Mouse (Mus musculus) liver, embryonic 14.5 days (tissue): ENCODE results near the gene Plekhg4. TPM values are rescaled to one million over a fixed set of nuclear protein-coding genes. Genes with fewer than 3 reads are reported as not detected.
A peak's percentile ranks its signal among the peaks of the same experiment; 100 is the strongest.

Experiments
- ATAC-seq: fragments of 200-750 bp; cut with Nextera tagmentation; 2 replicates; pipeline ENCODE4 v1.8.0; 2017; ENCODE audit warnings: moderate number of reproducible peaks, mild to moderate bottlenecking, moderate library complexity; ENCODE audit not compliant: insufficient read depth
- DNase-seq, 3 experiments: peaks; one replicate each; pipeline ENCODE4 v3.0.0-alpha.2; 2012 to 2013; ENCODE audit warnings: low read depth in 3 of 3, low spot score in 3 of 3
- H3K27ac ChIP-seq: fragments of 300-500 bp; sonication (generic); 2 replicates; pipeline ENCODE4 v1.5.1; 2014; ENCODE audit warnings: moderate library complexity, mild to moderate bottlenecking, control low read depth, inconsistent platforms
- H3K27me3 ChIP-seq: fragments of 300-500 bp; sonication (generic); 2 replicates; pipeline ENCODE4 v1.6.1; 2014; ENCODE audit warnings: mild to moderate bottlenecking, low read length, moderate library complexity; ENCODE audit not compliant: control insufficient read depth, insufficient read depth
- H3K36me3 ChIP-seq: fragments of 300-500 bp; sonication (generic); replicated peaks from 2 replicates; pipeline ENCODE4 v1.6.1; 2014; ENCODE audit warnings: low read depth; ENCODE audit not compliant: control insufficient read depth, insufficient read depth
- H3K4me1 ChIP-seq, 2 experiments: fragments of 200-500 bp in 1 of 2; fragments of 300-500 bp in 1 of 2; sonication (generic) in 1 of 2; replicated peaks; 2 replicates each; pipeline ENCODE4 v1.6.1; 2012 to 2014; ENCODE audit warnings: antibody characterized with exemption in 1 of 2, inconsistent platforms in 1 of 2, low read length in 1 of 2; ENCODE audit not compliant: control insufficient read depth in 2 of 2, insufficient read depth in 2 of 2
- H3K4me2 ChIP-seq: fragments of 300-500 bp; sonication (generic); 2 replicates; pipeline ENCODE4 v1.6.1; 2014; ENCODE audit warnings: low read depth, mild to moderate bottlenecking, control low read depth, moderate library complexity
- H3K4me3 ChIP-seq, 2 experiments: fragments of 200-500 bp in 1 of 2; fragments of 300-500 bp in 1 of 2; sonication (generic) in 1 of 2; 2 replicates each; pipeline ENCODE4 v1.5.1; 2012 to 2014; ENCODE audit warnings: low read depth in 2 of 2, low read length in 2 of 2, mild to moderate bottlenecking in 2 of 2, control low read depth in 1 of 2, inconsistent platforms in 1 of 2, moderate library complexity in 1 of 2; ENCODE audit not compliant: insufficient read depth in 1 of 2
- H3K9ac ChIP-seq: fragments of 300-500 bp; sonication (generic); replicated peaks from 2 replicates; pipeline ENCODE4 v1.6.1; 2014; ENCODE audit warnings: mild to moderate bottlenecking, control low read depth, moderate library complexity
- H3K9me3 ChIP-seq: fragments of 300-500 bp; sonication (generic); 2 replicates; pipeline ENCODE4 v1.6.1; 2016; ENCODE audit warnings: low read length, mixed read lengths; ENCODE audit not compliant: control insufficient read depth
- CTCF ChIP-seq: IDR thresholded peaks from 2 replicates; pipeline ENCODE4 v1.5.1; 2016; ENCODE audit warnings: antibody characterized with exemption, low read depth, control low read depth
- EP300 ChIP-seq: IDR thresholded peaks from 2 replicates; pipeline ENCODE4 v1.6.1; 2016; ENCODE audit warnings: antibody characterized with exemption, low read depth
- WGBS: fragments of 180-500 bp; shearing (Covaris S2); extraction: QIAGEN DNeasy Blood & Tissue Kit; methylation state at CpG from one replicate; pipeline ENCODE4 v1.1.7; 2014; ENCODE audit not compliant: insufficient replicate concordance; 5-methylcytosine and 5-hydroxymethylcytosine counted together
- polyA plus RNA-seq, 2 experiments: library from polyadenylated mRNA; depleted of rRNA in 1 of 2; stranded (reverse) in 1 of 2; unstranded in 1 of 2; fragments of >200 nt; fragmentation: Nextera tagmentation in 1 of 2; extraction: Ambion mirVana in 1 of 2; gene quantifications; 2 replicates each; pipeline versions ENCODE4 v1.2.1 to v1.2.3; 2012 to 2014

Plekhg4 gene
- polyA plus RNA-seq, 2 experiments: 0.06 to 0.08 TPM

GRCm38 (mm10) chr8:105413391-105413790 lies 40.3 kb downstream of the Plekhg4 start, which contains the start of the genes Kctd19 and Lrrc36:
Kctd19 (minus strand) TSS chr8:105413502.
Lrrc36 (plus strand) TSS chr8:105413571.
- Histone ChIP-seq H3K27ac (no peak within 1 kb of the TSS), H3K9ac (no peak within 1 kb of the TSS), H3K27me3 (peaks cover 21% of the 10 kb centered on the region), H3K36me3 (no peaks in the 10 kb centered on the region), H3K4me2 (peak within 1 kb of the TSS; percentile 54), H3K4me1 (peaks cover 0 to 3% of the 10 kb centered on the region in 2 experiments; a peak in 1 of 4 replicates), H3K9me3 (no peaks in the 10 kb centered on the region), H3K4me3 (peak within 1 kb of the TSS; percentile 5 to 25; a peak in 2 of 4 replicates)
- DNase-seq (peak; percentile 20 to 41 (median 22)), ATAC-seq (peak; percentile 75)
- 2% methylated on average over 34 of the region's 34 CpGs for WGBS
- TF ChIP-seq CTCF (peak; percentile 58), EP300 (no peak)

- Histone ChIP-seq H3K27ac (no peak overlapping the region), H3K9ac (no peak overlapping the region), H3K4me1 (no peaks in the 10 kb centered on the region), H3K27me3 (peaks cover 7% of the 10 kb centered on the region), H3K4me2 (no peak overlapping the region), H3K4me3 (no peak overlapping the region), H3K9me3 (no peaks in the 10 kb centered on the region), H3K36me3 (no peaks in the 10 kb centered on the region)
- ATAC-seq (no peak), DNase-seq (no peak)
- WGBS: 63% methylated on average over 2 of the region's 2 CpGs
- no peak for TF ChIP-seq EP300
- TF ChIP-seq CTCF: peak; percentile 12; the same call in 1 of the 2 replicates
Observed at GRCm38 (mm10) chr8:105418992-105419391, 45.9 kb downstream of the Plekhg4 start.

DNA sequence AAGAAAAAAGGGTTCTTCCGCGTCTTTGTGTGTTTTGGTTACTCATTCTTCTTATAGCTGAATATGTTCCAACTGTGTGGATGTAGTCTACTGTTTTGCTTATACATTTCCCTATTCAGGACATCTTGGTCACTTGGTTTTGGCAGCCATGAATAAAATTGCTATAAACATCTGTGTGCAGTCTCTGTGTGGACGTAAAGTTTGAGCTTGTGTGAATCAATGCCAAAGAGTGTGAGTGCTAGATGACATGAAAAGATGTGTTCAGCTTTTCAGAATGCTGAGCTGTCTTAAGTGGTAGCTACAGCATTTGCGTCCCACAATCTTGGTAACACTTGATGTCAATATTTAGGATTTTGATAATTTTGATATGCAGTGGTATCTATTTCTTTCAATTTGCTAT lies 46.7 kb downstream of the Plekhg4 start:
- TF ChIP-seq CTCF (no peak), EP300 (no peak)
- Histone ChIP-seq H3K27me3 (no peaks in the 10 kb centered on the region; the same call in 1 of the 2 replicates), H3K9ac (no peak overlapping the region), H3K4me2 (no peak overlapping the region), H3K4me3 (no peak overlapping the region), H3K36me3 (no peaks in the 10 kb centered on the region), H3K9me3 (no peaks in the 10 kb centered on the region), H3K4me1 (no peaks in the 10 kb centered on the region), H3K27ac (no peak overlapping the region)
- ATAC-seq (no peak), DNase-seq (no peak)
- WGBS: 74% methylated on average over 4 of the region's 4 CpGs

- ATAC-seq: no peak
- Histone ChIP-seq H3K4me2 (no peak overlapping the region), H3K4me1 (no peaks in the 10 kb centered on the region), H3K4me3 (no peak overlapping the region), H3K36me3 (no peaks in the 10 kb centered on the region), H3K9ac (no peak overlapping the region), H3K27me3 (no peaks in the 10 kb centered on the region; the same call in 1 of the 2 replicates), H3K27ac (no peak overlapping the region), H3K9me3 (no peaks in the 10 kb centered on the region)
- no peak for TF ChIP-seq EP300
- no peak for TF ChIP-seq CTCF
- WGBS: 41% methylated on average over 1 of the region's 1 CpGs
- no peak for DNase-seq
Observed at GRCm38 (mm10) chr8:105422006-105422405, 48.9 kb downstream of the Plekhg4 start.

DNA sequence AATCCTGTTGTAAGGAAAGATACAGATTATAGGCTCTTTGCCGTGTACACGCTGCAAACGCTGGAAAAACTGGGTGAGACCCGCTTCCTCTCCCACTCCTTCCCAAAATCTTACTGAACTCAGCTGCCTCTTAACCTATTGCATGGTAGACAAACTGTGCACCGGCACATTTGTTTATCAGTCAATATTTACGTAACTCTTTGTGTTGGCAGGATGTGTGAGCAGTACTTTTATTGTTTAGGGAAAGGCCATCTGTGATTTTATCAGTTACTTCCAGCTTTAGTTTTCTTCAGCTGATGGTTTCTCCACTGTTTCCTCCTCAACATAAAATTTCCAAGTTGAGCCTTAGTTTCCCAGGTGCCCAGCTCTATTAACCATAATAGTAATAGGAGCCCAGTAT lies 53.8 kb downstream of the Plekhg4 start:
- Histone ChIP-seq H3K9ac (no peak overlapping the region), H3K4me2 (no peak overlapping the region), H3K4me1 (no peaks in the 10 kb centered on the region), H3K9me3 (no peaks in the 10 kb centered on the region), H3K27ac (no peak overlapping the region), H3K27me3 (no peaks in the 10 kb centered on the region), H3K4me3 (no peak overlapping the region), H3K36me3 (no peaks in the 10 kb centered on the region)
- ATAC-seq: no peak
- TF ChIP-seq CTCF (no peak), EP300 (no peak)
- 26% methylated on average over 6 of the region's 6 CpGs for WGBS
- no peak for DNase-seq
